Mouse (Mus musculus) intestine, embryonic 16.5 days (tissue): Measurements from ENCODE around the gene Ppa1. TPM values are rescaled to one million over a fixed set of nuclear protein-coding genes. Genes with fewer than 3 reads are reported as not detected.

Experiments
- ATAC-seq: fragments of 200-750 bp; cut with Nextera tagmentation; 2 replicates; pipeline ENCODE4 v1.8.0; 2017; ENCODE audit warnings: moderate TSS enrichment, moderate library complexity
- H3K27ac ChIP-seq: fragments of 300-500 bp; sonication (generic); 2 replicates; pipeline ENCODE4 v1.5.1; 2014; ENCODE audit warnings: mild to moderate bottlenecking, low read length
- H3K27me3 ChIP-seq: fragments of 300-500 bp; sonication (generic); replicated peaks from 2 replicates; pipeline ENCODE4 v1.6.1; 2014; ENCODE audit warnings: low read length, control low read depth, mixed read lengths; ENCODE audit not compliant: control insufficient read depth, insufficient read depth
- H3K36me3 ChIP-seq: fragments of 300-500 bp; sonication (generic); 2 replicates; pipeline ENCODE4 v1.6.1; 2014; ENCODE audit warnings: low read length, control low read depth; ENCODE audit not compliant: control insufficient read depth, insufficient read depth
- H3K4me1 ChIP-seq: fragments of 300-500 bp; sonication (generic); 2 replicates; pipeline ENCODE4 v1.6.1; 2014; ENCODE audit warnings: low read length, control low read depth, mixed read lengths; ENCODE audit not compliant: control insufficient read depth, insufficient read depth
- H3K4me2 ChIP-seq: fragments of 300-500 bp; sonication (generic); 2 replicates; pipeline ENCODE4 v1.6.1; 2014; ENCODE audit warnings: low read depth, low read length, control low read depth
- H3K4me3 ChIP-seq: fragments of 300-500 bp; sonication (generic); 2 replicates; pipeline ENCODE4 v1.5.1; 2014; ENCODE audit warnings: mild to moderate bottlenecking, low read length
- H3K9ac ChIP-seq: fragments of 300-500 bp; sonication (generic); 2 replicates; pipeline ENCODE4 v1.6.1; 2014; ENCODE audit warnings: low read depth, low read length
- H3K9me3 ChIP-seq: fragments of 300-500 bp; sonication (generic); 2 replicates; pipeline ENCODE4 v1.6.1; 2016; ENCODE audit warnings: low read length, control low read depth; ENCODE audit not compliant: control insufficient read depth
- WGBS: fragments of 180-500 bp; shearing (Covaris S2); extraction: QIAGEN DNeasy Blood & Tissue Kit; methylation state at CpG from one replicate; pipeline ENCODE4 v1.1.7; 2014; 5-methylcytosine and 5-hydroxymethylcytosine counted together
- polyA plus RNA-seq: library from polyadenylated mRNA; unstranded; fragments of >200 nt; fragmentation: Nextera tagmentation; extraction: Ambion mirVana; gene quantifications from 2 replicates; pipeline ENCODE4 v1.2.1, GENCODE M21; 2015

Gene Ppa1
- polyA plus RNA-seq, 1 experiment from 2014 or later = 233 TPM

DNA sequence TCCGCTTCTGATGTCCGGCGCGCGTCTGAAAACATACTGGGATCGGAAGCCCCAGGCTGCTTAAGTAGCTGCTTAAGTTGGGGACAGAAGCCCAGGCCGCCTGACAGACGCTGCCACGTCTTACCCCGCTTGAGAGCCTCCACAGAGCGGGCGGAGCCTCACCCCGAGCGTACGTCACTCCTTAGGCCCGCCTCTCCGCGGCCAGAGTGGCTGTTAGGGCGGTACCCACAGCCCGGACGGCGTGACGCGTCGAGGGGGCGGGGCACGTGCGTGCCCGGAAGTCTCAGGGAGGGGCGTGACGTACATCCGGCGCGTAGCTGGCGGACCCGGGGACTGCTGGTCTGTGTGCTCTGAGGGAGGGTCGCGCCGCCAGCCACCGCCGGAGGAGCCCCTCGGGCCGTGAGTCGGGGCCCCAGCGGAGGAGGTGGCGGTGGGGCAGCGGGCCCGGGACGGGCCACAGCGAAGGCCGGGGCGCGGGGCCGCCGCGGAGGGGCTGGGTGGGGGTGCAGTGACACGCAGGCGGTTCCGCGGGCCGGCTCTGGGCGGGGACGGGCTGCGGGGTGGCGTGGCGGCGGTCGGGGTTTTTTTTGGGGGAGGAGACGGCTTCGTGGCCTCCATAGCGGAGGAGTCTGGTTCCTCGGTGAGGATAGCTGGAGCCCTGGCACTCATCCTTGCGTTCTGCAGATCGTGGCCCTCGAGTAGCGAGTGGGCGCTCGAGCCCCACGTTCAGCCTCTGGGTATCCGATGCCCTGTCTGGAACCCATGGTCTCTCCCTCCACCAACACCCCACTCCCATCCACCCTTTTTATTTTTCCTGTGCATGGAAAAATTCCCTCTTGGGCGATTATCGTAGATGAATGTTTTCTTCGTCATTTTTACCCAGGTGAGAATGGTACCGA lies 31.9 kb downstream of the Ppa1 start, which contains the start of gene Sar1a:
Gene Sar1a (plus strand): TSS at position 285 of the 899 bp plus-strand sequence.
- Histone ChIP-seq H3K9me3 (no peaks in the 10 kb centered on the region), H3K27ac (peak within 1 kb of the TSS; percentile 84), H3K9ac (peak within 1 kb of the TSS; percentile 98), H3K4me2 (peak within 1 kb of the TSS; percentile 87), H3K4me1 (0 out of 2 replicates have a peak, but pooled peaks cover 3% of the 10 kb centered on the region), H3K36me3 (no peaks in the 10 kb centered on the region), H3K27me3 (no peaks in the 10 kb centered on the region), H3K4me3 (peak within 1 kb of the TSS; percentile 93)
- peak; percentile 100 for ATAC-seq
- WGBS = under 1% methylated on average over 80 of the region's 84 CpGs

DNA sequence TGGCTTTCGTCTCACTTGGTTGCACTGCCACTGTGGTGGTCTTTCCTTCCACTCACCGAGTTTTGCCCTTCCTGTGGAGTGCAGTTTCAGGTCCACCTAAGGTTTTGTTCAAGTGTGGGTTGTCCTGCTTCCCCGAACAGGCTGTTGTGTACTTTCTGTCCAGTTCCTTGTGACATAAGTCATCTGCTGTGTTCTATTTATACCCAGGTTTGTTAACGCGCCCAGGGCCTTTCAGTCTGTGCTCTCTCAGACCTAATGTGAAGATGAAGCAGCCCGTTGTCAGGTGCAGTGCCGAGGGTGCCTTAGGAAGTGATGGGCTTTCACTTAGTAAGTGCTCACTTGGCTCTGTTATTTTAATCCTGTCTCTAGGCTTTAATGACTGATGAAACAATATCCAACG lies 41.1 kb downstream of the Ppa1 start:
- ATAC-seq = no peak
- Histone ChIP-seq H3K9ac (no peak overlapping the region), H3K9me3 (no peaks in the 10 kb centered on the region), H3K27me3 (no peaks in the 10 kb centered on the region), H3K4me2 (no peak overlapping the region), H3K4me1 (no peaks in the 10 kb centered on the region), H3K36me3 (peaks cover 29% of the 10 kb centered on the region), H3K4me3 (no peak overlapping the region), H3K27ac (no peak overlapping the region)
- 88% methylated on average over 8 of the region's 8 CpGs for WGBS

DNA sequence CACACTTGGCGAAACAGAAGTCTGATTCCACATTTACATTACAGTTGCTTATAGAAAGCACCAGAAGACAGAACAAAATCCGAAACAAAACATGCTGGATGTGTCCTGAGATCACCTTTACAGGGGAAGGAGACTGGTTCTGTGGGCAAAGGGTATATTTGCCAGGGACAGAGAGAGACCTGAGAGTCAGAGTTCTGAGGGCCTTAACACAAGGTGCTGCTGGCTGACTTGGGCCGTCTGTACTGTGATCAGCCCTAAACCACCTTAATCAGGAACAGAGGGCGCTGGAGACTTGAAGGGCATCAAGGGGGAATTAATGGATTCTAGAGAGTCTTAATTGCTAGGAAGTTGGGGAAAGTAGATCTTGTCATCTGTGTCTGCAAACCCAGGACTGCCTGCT lies 45.2 kb downstream of the Ppa1 start:
- no peak for ATAC-seq
- no peak overlapping the region for H3K4me2 ChIP-seq
- no peak overlapping the region for H3K9ac ChIP-seq
- H3K9me3 ChIP-seq = no peaks in the 10 kb centered on the region
- H3K27ac ChIP-seq = no peak overlapping the region
- H3K36me3 ChIP-seq = peaks cover 26% of the 10 kb centered on the region
- peaks cover 15% of the 10 kb centered on the region for H3K4me1 ChIP-seq
- H3K27me3 ChIP-seq = no peaks in the 10 kb centered on the region
- H3K4me3 ChIP-seq = no peak overlapping the region
- WGBS = 76% methylated on average over 4 of the region's 4 CpGs

DNA sequence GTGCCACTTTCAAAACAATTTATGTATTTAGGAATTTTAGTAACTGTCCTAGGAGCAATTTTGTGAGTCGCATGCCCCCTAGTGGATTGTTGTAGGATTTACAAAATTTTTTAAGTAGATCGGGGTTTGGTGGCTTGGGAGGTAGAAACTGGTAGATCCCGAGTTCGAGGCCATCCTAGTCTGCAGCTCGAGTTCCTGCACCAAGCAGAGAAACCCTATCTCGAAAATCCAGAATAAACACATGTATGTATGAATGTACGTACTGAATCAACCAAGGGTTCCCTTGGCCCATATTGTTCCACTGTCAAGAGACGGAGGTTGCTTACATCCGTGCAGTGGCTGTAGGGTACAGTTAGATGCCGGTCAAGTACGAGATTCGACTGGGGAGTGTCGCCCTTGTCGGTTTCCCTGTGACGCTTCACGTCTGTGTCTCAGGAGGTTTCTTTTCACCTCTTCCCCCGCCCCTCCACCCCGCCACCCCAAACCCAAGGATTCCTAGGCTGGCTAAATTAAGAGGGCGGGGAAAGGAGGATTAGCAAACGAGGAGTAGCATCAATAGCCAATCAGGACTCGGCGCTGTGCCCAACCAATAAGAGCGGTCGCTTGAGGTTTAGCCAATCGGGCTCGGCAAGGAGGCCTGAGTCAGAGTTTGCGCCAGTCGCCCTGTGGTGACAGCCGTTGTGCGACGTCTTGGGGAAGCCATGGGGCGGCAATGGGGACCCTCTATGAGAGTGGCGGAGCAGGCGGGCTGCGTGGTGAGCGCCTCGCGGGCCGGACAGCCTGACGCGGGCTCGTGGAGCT lies 46.7 kb downstream of the Ppa1 start, which contains the start of gene Tysnd1:
Gene Tysnd1 (plus strand): TSS at position 645 of the 801 bp plus-strand sequence.
- Histone ChIP-seq H3K27me3 (no peaks in the 10 kb centered on the region), H3K4me2 (peak within 1 kb of the TSS; percentile 98), H3K9ac (peak within 1 kb of the TSS; percentile 84), H3K36me3 (peaks cover 19% of the 10 kb centered on the region), H3K4me1 (peaks cover 15% of the 10 kb centered on the region), H3K27ac (peak within 1 kb of the TSS; percentile 38; the same call in 1 of the 2 replicates), H3K4me3 (peak within 1 kb of the TSS; percentile 94), H3K9me3 (no peaks in the 10 kb centered on the region)
- ATAC-seq = peak; percentile 97
- under 1% methylated on average over 42 of the region's 42 CpGs for WGBS

DNA sequence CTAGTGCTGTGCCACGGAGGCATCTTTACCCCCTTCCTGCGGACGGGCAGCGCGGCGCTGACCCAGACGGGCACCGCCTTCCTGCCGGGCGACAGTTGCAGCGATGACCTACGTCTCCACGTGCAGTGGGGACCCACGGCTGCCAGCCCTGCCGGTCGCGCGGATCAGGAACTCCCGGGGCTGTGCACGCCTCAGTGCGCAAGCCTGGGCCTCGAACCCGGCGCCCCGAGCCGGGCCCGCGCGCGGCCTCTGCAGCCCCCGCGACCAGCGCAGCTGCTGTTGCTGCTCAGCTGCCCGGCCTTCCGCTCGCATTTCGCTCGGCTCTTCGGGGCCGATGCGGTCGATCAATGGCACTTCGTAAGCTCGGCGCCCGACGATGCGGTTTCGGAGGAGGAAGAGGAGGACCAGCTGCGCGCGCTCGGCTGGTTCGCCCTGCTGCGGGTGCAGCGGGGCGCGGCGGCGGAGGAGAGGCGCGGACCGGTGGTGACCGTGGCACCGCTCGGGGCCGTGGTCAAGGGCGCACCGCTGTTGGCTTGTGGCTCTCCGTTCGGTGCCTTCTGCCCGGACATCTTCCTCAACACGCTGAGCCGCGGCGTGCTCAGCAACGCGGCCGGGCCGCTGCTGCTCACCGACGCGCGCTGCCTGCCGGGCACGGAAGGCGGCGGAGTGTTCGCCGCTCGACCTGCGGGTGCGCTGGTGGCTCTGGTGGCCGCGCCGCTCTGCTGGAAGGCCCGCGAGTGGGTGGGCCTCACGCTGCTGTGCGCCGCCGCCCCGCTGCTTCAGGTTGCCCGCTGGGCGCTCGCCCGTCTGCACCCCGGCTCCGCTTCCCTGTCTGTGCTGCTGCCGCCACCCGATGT lies 47.6 kb downstream of the Ppa1 start:
- Histone ChIP-seq H3K4me1 (peaks cover 15% of the 10 kb centered on the region), H3K27me3 (no peaks in the 10 kb centered on the region), H3K4me3 (peak overlapping the region; percentile 94), H3K9ac (peak overlapping the region; percentile 84), H3K4me2 (peak overlapping the region; percentile 98), H3K27ac (peak overlapping the region; percentile 38; the same call in 1 of the 2 replicates), H3K9me3 (no peaks in the 10 kb centered on the region), H3K36me3 (peaks cover 15% of the 10 kb centered on the region)
- WGBS = under 1% methylated on average over 103 of the region's 111 CpGs
- ATAC-seq = peak; percentile 63

DNA sequence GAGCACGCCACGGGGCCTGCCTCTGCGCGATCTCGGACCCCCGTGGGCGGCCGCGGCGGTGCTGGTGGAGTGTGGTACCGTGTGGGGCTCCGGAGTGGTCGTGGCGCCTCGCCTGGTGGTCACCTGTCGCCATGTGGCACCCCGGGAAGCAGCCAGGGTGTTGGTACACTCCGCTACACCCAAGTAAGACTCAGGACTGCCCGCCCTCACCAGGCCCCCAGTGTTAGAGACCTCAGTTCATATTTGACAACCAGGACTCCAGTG lies 48.1 kb downstream of the Ppa1 start:
- Histone ChIP-seq H3K4me2 (peak overlapping the region; percentile 98), H3K4me1 (peaks cover 15% of the 10 kb centered on the region), H3K27me3 (no peaks in the 10 kb centered on the region), H3K36me3 (peaks cover 13% of the 10 kb centered on the region; the same call in 1 of the 2 replicates), H3K9ac (peak overlapping the region; percentile 84), H3K4me3 (peak overlapping the region; percentile 94), H3K27ac (no peak overlapping the region), H3K9me3 (no peaks in the 10 kb centered on the region)
- WGBS = 9% methylated on average over 19 of the region's 19 CpGs
- ATAC-seq = no peak; the same call in 1 of the 2 replicates

DNA sequence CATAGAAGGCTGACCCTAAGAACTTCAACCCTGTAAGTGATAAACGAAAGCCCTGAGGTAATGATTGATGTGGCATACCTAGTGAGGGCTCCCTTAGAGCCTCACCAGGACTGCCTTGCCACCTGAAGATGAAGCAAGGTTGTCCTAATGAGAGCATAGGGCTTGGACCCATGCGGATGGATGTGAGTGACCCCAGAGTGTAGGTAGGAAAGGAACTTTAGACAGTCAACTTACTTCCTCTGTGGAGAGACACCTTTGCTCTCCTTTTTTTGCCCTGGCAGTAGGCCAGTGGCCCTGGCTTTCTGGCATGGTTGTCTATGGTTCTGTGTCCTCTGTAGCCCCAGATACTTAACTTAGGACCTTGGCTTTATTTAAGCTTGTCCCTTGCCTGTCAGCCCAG lies 48.7 kb downstream of the Ppa1 start:
- peaks cover 15% of the 10 kb centered on the region for H3K4me1 ChIP-seq
- WGBS = 65% methylated on average over 2 of the region's 2 CpGs
- peaks cover 11% of the 10 kb centered on the region; the same call in 1 of the 2 replicates for H3K36me3 ChIP-seq
- no peak overlapping the region for H3K27ac ChIP-seq
- no peaks in the 10 kb centered on the region for H3K27me3 ChIP-seq
- no peaks in the 10 kb centered on the region for H3K9me3 ChIP-seq
- peak overlapping the region; percentile 26; the same call in 1 of the 2 replicates for H3K9ac ChIP-seq
- H3K4me2 ChIP-seq = peak overlapping the region; percentile 98
- no peak for ATAC-seq
- H3K4me3 ChIP-seq = peak overlapping the region; percentile 94

DNA sequence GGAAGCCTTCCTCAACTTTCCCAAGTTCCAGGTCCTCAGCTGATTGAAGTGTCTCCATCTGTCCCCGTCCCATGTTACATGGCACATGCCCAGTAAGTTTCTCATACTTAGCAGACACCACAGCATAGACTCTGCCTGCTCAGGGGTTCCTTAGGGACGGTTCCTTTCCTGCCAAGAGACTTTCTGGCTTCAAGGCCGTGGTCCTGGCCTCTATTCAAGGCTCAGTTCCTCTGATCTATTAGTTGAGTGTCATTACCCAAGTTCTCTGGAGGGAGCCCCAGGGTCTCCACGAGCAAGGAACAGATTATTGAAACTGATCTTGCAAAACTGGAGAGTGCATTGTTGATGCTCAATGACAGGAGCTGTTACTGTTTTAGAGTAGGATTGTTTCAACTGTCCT lies 56.3 kb downstream of the Ppa1 start:
- no peaks in the 10 kb centered on the region for H3K27me3 ChIP-seq
- H3K9ac ChIP-seq = no peak overlapping the region
- H3K27ac ChIP-seq = no peak overlapping the region
- no peak for ATAC-seq
- H3K9me3 ChIP-seq = no peaks in the 10 kb centered on the region
- peaks cover 4% of the 10 kb centered on the region; the same call in 1 of the 2 replicates for H3K36me3 ChIP-seq
- H3K4me3 ChIP-seq = no peak overlapping the region
- H3K4me1 ChIP-seq = no peaks in the 10 kb centered on the region
- WGBS = 80% methylated on average over 4 of the region's 4 CpGs
- H3K4me2 ChIP-seq = no peak overlapping the region
